Mouse (Mus musculus): ENCODE measurements around the gene Aff1. TPM values are rescaled to one million over a fixed set of nuclear protein-coding genes. Genes with fewer than 3 reads are reported as not detected.

The Aff1 gene
- polyA plus RNA-seq, 1 experiment from 2014 or later: 11.4 TPM

DNA sequence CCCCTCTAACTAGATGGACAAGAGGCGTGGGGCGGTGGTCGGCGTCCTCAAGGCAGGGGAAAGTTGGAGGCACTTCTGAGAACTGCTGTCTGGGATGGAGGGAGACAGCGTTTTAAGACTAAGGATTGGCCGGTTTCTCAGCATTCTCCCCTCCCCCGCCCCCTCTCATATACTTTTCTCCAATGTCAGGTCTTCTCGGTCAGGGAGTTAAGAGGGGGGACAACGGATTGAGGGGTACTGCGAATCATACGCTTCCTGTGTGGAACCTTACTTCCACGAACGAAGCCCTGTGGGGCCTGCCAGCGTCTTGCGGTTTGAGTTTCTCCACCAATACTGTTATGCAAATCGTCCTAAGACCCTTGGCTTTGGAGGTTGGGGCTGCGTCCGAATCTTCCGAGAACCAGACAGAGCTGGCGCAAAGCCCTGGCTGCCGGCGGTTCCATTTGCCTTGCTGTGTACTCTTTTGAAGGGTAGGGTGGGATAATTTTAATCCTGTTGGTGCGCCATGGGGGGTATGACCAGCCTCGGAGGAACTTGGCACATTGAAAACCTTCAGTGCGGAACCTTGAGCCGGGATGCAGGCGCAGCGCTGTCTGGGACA lies 967 bp downstream of the Aff1 start:
- H3K4me3 ChIP-seq: peak overlapping the region; percentile 64
- no peak overlapping the region for H3K27ac ChIP-seq (ENCODE audit: poor library complexity, severe bottlenecking)
- WGBS: under 1% methylated on average over 28 of the region's 28 CpGs
- no peak for ATAC-seq (ENCODE audit: insufficient number of reproducible peaks, low FRiP score)
- peaks cover 32% of the 10 kb centered on the region for H3K27me3 ChIP-seq (replicated peaks)
- peaks cover 11% of the 10 kb centered on the region for H3K4me1 ChIP-seq (replicated peaks)
- peak overlapping the region; percentile 100 for H3K4me2 ChIP-seq
- H3K36me3 ChIP-seq: no peaks in the 10 kb centered on the region
- H3K9me3 ChIP-seq (replicated peaks): no peaks in the 10 kb centered on the region
- peak overlapping the region; percentile 67; the same call in 1 of the 2 replicates for H3K9ac ChIP-seq

GRCm38 (mm10) chr5:103694094-103694493 lies 1.9 kb downstream of the Aff1 start:
- no peak for ATAC-seq (ENCODE audit: insufficient number of reproducible peaks, low FRiP score)

GRCm38 (mm10) chr5:103697875-103698491 lies 5.8 kb downstream of the Aff1 start:
- WGBS: 82% methylated on average over 5 of the region's 5 CpGs
- Histone ChIP-seq H3K9ac (no peak overlapping the region), H3K36me3 (no peaks in the 10 kb centered on the region), H3K4me3 (no peak overlapping the region), H3K27me3 (replicated peaks) (peaks cover 29% of the 10 kb centered on the region), H3K4me1 (replicated peaks) (peaks cover 16% of the 10 kb centered on the region), H3K4me2 (no peak overlapping the region), H3K9me3 (replicated peaks) (no peaks in the 10 kb centered on the region), H3K27ac (ENCODE audit: poor library complexity, severe bottlenecking) (no peak overlapping the region)
- ATAC-seq (ENCODE audit: insufficient number of reproducible peaks, low FRiP score): no peak

More at GRCm38 (mm10) chr5:103694094-103694493, 1.9 kb downstream of the Aff1 start:
- Histone ChIP-seq H3K27ac (ENCODE audit: poor library complexity, severe bottlenecking) (no peak overlapping the region), H3K9me3 (replicated peaks) (no peaks in the 10 kb centered on the region), H3K4me3 (no peak overlapping the region), H3K4me1 (replicated peaks) (peaks cover 11% of the 10 kb centered on the region), H3K4me2 (0 out of 2 replicates have a peak overlapping the region, but pooled peaks have one; percentile 100), H3K27me3 (replicated peaks) (peaks cover 32% of the 10 kb centered on the region), H3K36me3 (no peaks in the 10 kb centered on the region), H3K9ac (no peak overlapping the region)
- WGBS: 49% methylated on average over 6 of the region's 6 CpGs

DNA sequence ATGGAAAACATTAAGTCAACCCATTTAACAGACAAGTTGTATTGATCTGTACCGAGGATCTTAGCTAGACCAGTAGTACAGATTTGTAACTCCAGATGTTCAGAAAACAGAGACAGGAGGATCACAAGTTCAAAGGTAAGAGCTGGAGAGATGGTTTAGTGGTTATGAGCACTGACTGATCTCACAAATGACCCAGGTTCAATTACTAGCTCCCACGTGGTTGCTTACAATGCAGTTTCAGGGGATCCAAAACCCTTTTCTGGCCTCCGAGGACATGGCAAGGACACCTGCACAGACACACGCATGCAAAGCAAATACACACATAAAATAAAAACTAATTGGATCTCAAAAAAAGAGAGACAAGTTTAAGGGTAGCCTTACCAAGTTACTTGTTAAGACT lies 6.4 kb downstream of the Aff1 start:
- no peak overlapping the region for H3K4me2 ChIP-seq
- 83% methylated on average over 4 of the region's 4 CpGs for WGBS
- H3K36me3 ChIP-seq: no peaks in the 10 kb centered on the region
- H3K27me3 ChIP-seq (replicated peaks): peaks cover 23% of the 10 kb centered on the region
- H3K4me1 ChIP-seq (replicated peaks): peaks cover 10% of the 10 kb centered on the region
- ATAC-seq (ENCODE audit: insufficient number of reproducible peaks, low FRiP score): no peak
- no peaks in the 10 kb centered on the region for H3K9me3 ChIP-seq (replicated peaks)
- no peak overlapping the region for H3K27ac ChIP-seq (ENCODE audit: poor library complexity, severe bottlenecking)
- no peak overlapping the region for H3K9ac ChIP-seq
- H3K4me3 ChIP-seq: no peak overlapping the region

DNA sequence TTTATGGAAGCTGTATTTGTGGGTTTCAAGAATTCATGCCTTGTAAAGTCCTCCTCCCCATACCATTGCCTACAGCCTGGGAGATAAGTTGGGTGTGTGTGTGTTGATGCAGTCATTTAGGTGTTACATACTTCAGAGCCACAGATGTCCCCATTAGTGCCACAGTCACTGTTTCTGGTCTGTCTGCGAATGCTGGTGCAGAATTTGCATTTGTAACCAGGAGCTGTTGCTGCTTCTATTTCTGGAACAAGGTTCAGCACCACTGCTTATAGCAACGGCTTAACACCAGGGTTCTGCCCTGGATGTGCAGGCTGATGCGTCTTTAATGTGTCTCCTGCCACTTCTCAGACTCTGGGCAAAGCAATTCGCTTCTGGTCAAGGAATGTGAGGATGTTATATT lies 7.4 kb downstream of the Aff1 start:
- Histone ChIP-seq H3K36me3 (no peaks in the 10 kb centered on the region), H3K4me1 (replicated peaks) (peaks cover 8% of the 10 kb centered on the region; the same call in 1 of the 2 replicates), H3K4me3 (no peak overlapping the region), H3K9ac (no peak overlapping the region), H3K27me3 (replicated peaks) (peaks cover 13% of the 10 kb centered on the region), H3K9me3 (replicated peaks) (no peaks in the 10 kb centered on the region), H3K4me2 (no peak overlapping the region), H3K27ac (ENCODE audit: poor library complexity, severe bottlenecking) (no peak overlapping the region)
- WGBS: 34% methylated on average over 4 of the region's 4 CpGs
- ATAC-seq (ENCODE audit: insufficient number of reproducible peaks, low FRiP score): no peak

DNA sequence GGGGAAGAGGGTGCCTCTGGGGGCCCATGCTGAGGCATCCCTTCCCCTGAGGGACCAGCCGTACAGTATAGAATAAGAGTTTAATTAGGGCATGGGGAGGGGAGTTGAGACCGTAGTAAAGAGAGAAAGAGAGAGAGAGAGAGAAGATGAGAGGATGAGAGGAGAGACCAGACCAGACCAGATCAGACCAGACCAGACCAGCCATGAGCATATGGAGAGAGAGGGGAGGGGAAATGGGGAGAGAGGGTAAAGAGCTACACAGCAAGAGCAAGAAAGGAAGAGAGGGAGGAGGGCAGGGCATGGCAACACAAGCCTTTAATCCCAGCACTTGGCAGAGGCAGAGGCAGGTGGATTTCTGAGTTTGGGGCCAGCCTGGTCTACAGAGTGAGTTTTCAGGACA lies 8.5 kb downstream of the Aff1 start:
- no peaks in the 10 kb centered on the region for H3K36me3 ChIP-seq
- H3K4me1 ChIP-seq (replicated peaks): peaks cover 8% of the 10 kb centered on the region; the same call in 1 of the 2 replicates
- WGBS: 81% methylated on average over 2 of the region's 2 CpGs
- no peak overlapping the region for H3K9ac ChIP-seq
- no peak overlapping the region for H3K4me2 ChIP-seq
- peaks cover 4% of the 10 kb centered on the region for H3K27me3 ChIP-seq (replicated peaks)
- no peak overlapping the region for H3K4me3 ChIP-seq
- ATAC-seq (ENCODE audit: insufficient number of reproducible peaks, low FRiP score): no peak
- no peak overlapping the region for H3K27ac ChIP-seq (ENCODE audit: poor library complexity, severe bottlenecking)
- H3K9me3 ChIP-seq (replicated peaks): no peaks in the 10 kb centered on the region

DNA sequence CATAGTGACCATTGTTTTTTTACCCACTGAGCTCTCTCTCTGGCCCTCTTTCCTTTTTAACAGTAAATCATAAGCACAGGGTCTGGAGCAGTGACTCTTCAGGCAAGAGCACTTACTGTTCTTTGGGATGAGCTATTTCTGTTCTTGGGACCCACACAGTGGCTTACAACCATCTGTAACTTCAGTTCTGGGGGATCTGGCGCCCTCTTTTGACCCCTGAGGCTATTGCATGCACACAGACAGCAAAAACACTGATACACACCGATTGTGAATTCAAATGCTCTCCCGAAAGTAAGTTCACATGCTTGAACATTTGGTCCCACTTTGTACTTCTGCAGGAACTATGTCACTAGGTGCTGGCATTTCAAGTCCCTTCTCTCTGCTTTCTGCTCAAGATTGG lies 9.3 kb downstream of the Aff1 start:
- H3K9me3 ChIP-seq (replicated peaks): 0 out of 2 replicates have a peak, but pooled peaks cover 1% of the 10 kb centered on the region
- no peak overlapping the region for H3K4me3 ChIP-seq
- no peak for ATAC-seq (ENCODE audit: insufficient number of reproducible peaks, low FRiP score)
- no peak overlapping the region for H3K27ac ChIP-seq (ENCODE audit: poor library complexity, severe bottlenecking)
- H3K9ac ChIP-seq: no peak overlapping the region
- peaks cover 8% of the 10 kb centered on the region; the same call in 1 of the 2 replicates for H3K4me1 ChIP-seq (replicated peaks)
- no peaks in the 10 kb centered on the region for H3K36me3 ChIP-seq
- H3K27me3 ChIP-seq (replicated peaks): peaks cover 2% of the 10 kb centered on the region
- no peak overlapping the region for H3K4me2 ChIP-seq
- 65% methylated on average over 3 of the region's 3 CpGs for WGBS

- no peak overlapping the region for H3K4me3 ChIP-seq
- 71% methylated on average over 6 of the region's 6 CpGs for WGBS
- H3K4me2 ChIP-seq: no peak overlapping the region
- H3K27me3 ChIP-seq (replicated peaks): no peaks in the 10 kb centered on the region; the same call in 1 of the 2 replicates
- H3K9me3 ChIP-seq (replicated peaks): 0 out of 2 replicates have a peak, but pooled peaks cover 3% of the 10 kb centered on the region
- H3K36me3 ChIP-seq: no peaks in the 10 kb centered on the region
- H3K4me1 ChIP-seq (replicated peaks): peaks cover 8% of the 10 kb centered on the region; the same call in 1 of the 2 replicates
- no peak for ATAC-seq (ENCODE audit: insufficient number of reproducible peaks, low FRiP score)
- H3K27ac ChIP-seq (ENCODE audit: poor library complexity, severe bottlenecking): no peak overlapping the region
- no peak overlapping the region for H3K9ac ChIP-seq
These were observed 10.4 kb downstream of the Aff1 start for GRCm38 (mm10) chr5:103702527-103702926.

DNA sequence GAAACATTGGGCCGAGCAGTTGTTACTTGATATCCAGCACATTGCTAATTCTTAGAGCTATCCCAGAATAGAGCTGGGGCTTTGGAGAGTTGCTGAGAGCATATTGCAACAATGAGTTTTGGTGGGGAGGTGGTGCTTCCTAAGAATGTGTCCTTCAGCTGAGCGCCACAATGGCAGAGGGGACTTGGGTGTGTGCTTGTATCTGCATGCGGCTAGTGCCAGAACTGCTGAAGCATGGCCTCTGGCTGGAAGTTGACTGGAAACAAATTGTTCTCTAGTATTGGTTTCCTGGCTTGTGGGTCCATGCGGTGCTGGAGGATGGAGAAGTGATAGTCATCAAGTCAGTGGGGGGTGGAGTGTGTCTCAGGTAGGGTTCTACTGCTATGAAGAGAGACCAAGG lies 13.2 kb downstream of the Aff1 start:
- H3K9ac ChIP-seq: no peak overlapping the region
- no peaks in the 10 kb centered on the region for H3K27me3 ChIP-seq (replicated peaks)
- ATAC-seq (ENCODE audit: insufficient number of reproducible peaks, low FRiP score): no peak
- H3K36me3 ChIP-seq: no peaks in the 10 kb centered on the region
- WGBS: 89% methylated on average over 4 of the region's 4 CpGs
- H3K4me1 ChIP-seq (replicated peaks): no peaks in the 10 kb centered on the region
- 0 out of 2 replicates have a peak, but pooled peaks cover 3% of the 10 kb centered on the region for H3K9me3 ChIP-seq (replicated peaks)
- H3K4me2 ChIP-seq: no peak overlapping the region
- H3K4me3 ChIP-seq: no peak overlapping the region
- H3K27ac ChIP-seq (ENCODE audit: poor library complexity, severe bottlenecking): no peak overlapping the region

GRCm38 (mm10) chr5:103705874-103706273 lies 13.7 kb downstream of the Aff1 start:
- Histone ChIP-seq H3K4me1 (replicated peaks) (peaks cover under 1% of the 10 kb centered on the region; the same call in 1 of the 2 replicates), H3K4me2 (no peak overlapping the region)
- 77% methylated on average over 1 of the region's 1 CpGs for WGBS

DNA sequence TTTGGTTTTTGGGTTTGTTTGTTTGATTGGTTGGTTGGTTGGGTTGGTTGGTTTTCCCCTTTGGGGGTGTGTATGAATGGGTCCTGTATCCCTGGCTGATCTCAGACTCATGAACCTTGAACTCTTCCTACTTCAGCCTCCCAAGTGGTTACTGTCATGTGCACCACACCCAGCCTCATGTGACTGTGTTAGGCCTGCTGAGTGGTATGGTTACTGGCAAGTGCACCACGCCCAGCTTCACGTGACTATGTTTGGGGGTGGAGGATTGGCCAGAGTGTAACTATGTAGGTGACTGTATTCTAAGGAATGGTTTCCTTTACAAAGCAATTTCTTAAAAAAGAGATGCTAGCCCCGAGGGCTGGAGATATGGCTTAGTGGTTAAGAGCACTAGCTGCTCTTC lies 16.9 kb downstream of the Aff1 start:
- H3K36me3 ChIP-seq: no peaks in the 10 kb centered on the region
- no peak overlapping the region for H3K9ac ChIP-seq
- no peak overlapping the region for H3K4me2 ChIP-seq
- H3K4me1 ChIP-seq (replicated peaks): peaks cover 7% of the 10 kb centered on the region; the same call in 1 of the 2 replicates
- WGBS: 87% methylated on average over 3 of the region's 3 CpGs
- no peak overlapping the region for H3K4me3 ChIP-seq
- H3K27me3 ChIP-seq (replicated peaks): no peaks in the 10 kb centered on the region
- 0 out of 2 replicates have a peak, but pooled peaks cover 3% of the 10 kb centered on the region for H3K9me3 ChIP-seq (replicated peaks)
- peak; percentile 92 for ATAC-seq (ENCODE audit: insufficient number of reproducible peaks, low FRiP score)
- H3K27ac ChIP-seq (ENCODE audit: poor library complexity, severe bottlenecking): no peak overlapping the region

More at GRCm38 (mm10) chr5:103705874-103706273, 13.7 kb downstream of the Aff1 start:
- ATAC-seq (ENCODE audit: insufficient number of reproducible peaks, low FRiP score): no peak
- Histone ChIP-seq H3K36me3 (no peaks in the 10 kb centered on the region), H3K4me3 (no peak overlapping the region), H3K27ac (ENCODE audit: poor library complexity, severe bottlenecking) (no peak overlapping the region), H3K9ac (no peak overlapping the region), H3K27me3 (replicated peaks) (no peaks in the 10 kb centered on the region), H3K9me3 (replicated peaks) (0 out of 2 replicates have a peak, but pooled peaks cover 3% of the 10 kb centered on the region)

Data from heart, embryonic 12.5 days (tissue).